Mouse (Mus musculus) CH12.LX (cell line): ENCODE results near the gene Slc7a11. TPM values are rescaled to one million over a fixed set of nuclear protein-coding genes. Genes with fewer than 3 reads are reported as not detected.

Source experiments
- DNase-seq: peaks from one replicate; pipeline ENCODE4 v3.0.0-alpha.2; 2013; ENCODE audit errors: extremely low read depth
- H3K27ac ChIP-seq: 2 replicates; pipeline ENCODE4 v1.5.1; 2012; ENCODE audit warnings: low read depth, mild to moderate bottlenecking, control low read depth, moderate library complexity; ENCODE audit not compliant: insufficient read depth
- H3K27me3 ChIP-seq: replicated peaks from 2 replicates; pipeline ENCODE3; 2012; ENCODE audit warnings: inconsistent platforms
- H3K36me3 ChIP-seq, 2 experiments: replicated peaks in 1 of 2; 2 replicates each; pipeline versions ENCODE3 to v1.6.1; 2012; ENCODE audit warnings: inconsistent platforms in 1 of 2, low read length in 1 of 2, mild to moderate bottlenecking in 1 of 2, mixed read lengths in 1 of 2, moderate library complexity in 1 of 2; ENCODE audit not compliant: control insufficient read depth in 1 of 2, insufficient read depth in 1 of 2
- H3K4me1 ChIP-seq, 2 experiments: 2 replicates each; pipeline ENCODE4 v1.6.1; 2012; ENCODE audit warnings: inconsistent platforms in 1 of 2, moderate library complexity in 1 of 2; ENCODE audit not compliant: insufficient read depth in 2 of 2, control insufficient read depth in 1 of 2
- H3K4me2 ChIP-seq: 2 replicates; pipeline ENCODE4 v1.6.1; 2012; ENCODE audit warnings: low read depth, mild to moderate bottlenecking, control low read depth; ENCODE audit not compliant: poor library complexity, insufficient read depth, severe bottlenecking
- H3K4me3 ChIP-seq, 3 experiments: fragments of 150-350 bp in 1 of 3; sonication (generic) in 1 of 3; replicated peaks in 1 of 3; 2 replicates each; pipeline versions ENCODE3 to v1.5.1; 2011 to 2012; ENCODE audit warnings: low read depth in 2 of 3, low read length in 2 of 3, mild to moderate bottlenecking in 2 of 3, moderate library complexity in 2 of 3, control low read depth in 1 of 3, improper control_type of control experiment in 1 of 3, inconsistent platforms in 1 of 3, mixed read lengths in 1 of 3; ENCODE audit not compliant: poor library complexity in 1 of 3
- H3K79me2 ChIP-seq: replicated peaks from 2 replicates; pipeline ENCODE4 v1.6.1; 2012; ENCODE audit warnings: mild to moderate bottlenecking, moderate library complexity; ENCODE audit not compliant: control insufficient read depth, poor library complexity, insufficient read depth, severe bottlenecking; ENCODE audit errors: extremely low read depth
- H3K9ac ChIP-seq: 2 replicates; pipeline ENCODE4 v1.6.1; 2012; ENCODE audit warnings: low read depth, mild to moderate bottlenecking, control low read depth, moderate library complexity; ENCODE audit not compliant: insufficient read depth
- H3K9me3 ChIP-seq: replicated peaks from 2 replicates; pipeline ENCODE3; 2012; ENCODE audit warnings: low read length, inconsistent platforms, mixed read lengths
- BHLHE40 ChIP-seq: IDR thresholded peaks from 2 replicates; pipeline ENCODE4 v1.6.1; 2011; ENCODE audit warnings: mild to moderate bottlenecking, low read depth, low read length, improper control_type of control experiment
- CHD2 ChIP-seq: IDR thresholded peaks from 2 replicates; pipeline ENCODE4 v1.6.1; 2011; ENCODE audit warnings: low read length, improper control_type of control experiment
- CTCF ChIP-seq, 2 experiments: IDR thresholded peaks in 1 of 2; conservative IDR thresholded peaks in 1 of 2; 2 replicates each; pipeline ENCODE4 v1.5.1; 2011 to 2012; ENCODE audit warnings: low read depth in 2 of 2, low read length in 2 of 2, improper control_type of control experiment in 1 of 2, inconsistent platforms in 1 of 2, mild to moderate bottlenecking in 1 of 2, moderate library complexity in 1 of 2
- E2F4 ChIP-seq: IDR thresholded peaks from 2 replicates; pipeline ENCODE4 v1.6.1; 2011; ENCODE audit warnings: low read depth, low read length, improper control_type of control experiment; ENCODE audit not compliant: insufficient replicate concordance
- ELF1 ChIP-seq: IDR thresholded peaks from 2 replicates; pipeline ENCODE4 v1.6.1; 2014; ENCODE audit warnings: low read depth, mild to moderate bottlenecking, inconsistent platforms, low read length, improper control_type of control experiment
- ETS1 ChIP-seq: conservative IDR thresholded peaks from 2 replicates; pipeline ENCODE4 v1.6.1; 2012; ENCODE audit warnings: low read depth, mild to moderate bottlenecking, inconsistent platforms, low read length, improper control_type of control experiment, moderate library complexity
- GABPA ChIP-seq: IDR thresholded peaks from 2 replicates; pipeline ENCODE4 v1.6.1; 2012; ENCODE audit warnings: low read depth, low read length, improper control_type of control experiment, inconsistent platforms; ENCODE audit not compliant: insufficient replicate concordance
- JUND ChIP-seq: conservative IDR thresholded peaks from 2 replicates; pipeline ENCODE4 v1.6.1; 2011; ENCODE audit warnings: low read depth, low read length, improper control_type of control experiment
- MAFK ChIP-seq: IDR thresholded peaks from 2 replicates; pipeline ENCODE4 v1.6.1; 2011; ENCODE audit warnings: low read length, improper control_type of control experiment; ENCODE audit not compliant: insufficient replicate concordance
- MAZ ChIP-seq: IDR thresholded peaks from 2 replicates; pipeline ENCODE4 v1.6.1; 2012; ENCODE audit warnings: low read depth, mild to moderate bottlenecking, inconsistent platforms, low read length, improper control_type of control experiment, moderate library complexity
- MYC ChIP-seq: IDR thresholded peaks from 2 replicates; pipeline ENCODE4 v1.6.1; 2011; ENCODE audit warnings: low read depth, mild to moderate bottlenecking, improper control_type of control experiment, low read length
- NELFE ChIP-seq: IDR thresholded peaks from 2 replicates; pipeline ENCODE4 v1.6.1; 2011; ENCODE audit warnings: low read depth, low read length, improper control_type of control experiment
- PAX5 ChIP-seq: IDR thresholded peaks from 2 replicates; pipeline ENCODE4 v1.6.1; 2012; ENCODE audit warnings: low read length, inconsistent platforms, mixed read lengths
- POLR2A ChIP-seq: IDR thresholded peaks from 2 replicates; pipeline ENCODE4 v1.6.1; 2011; ENCODE audit warnings: low read depth, mild to moderate bottlenecking, improper control_type of control experiment, low read length
- POLR2AphosphoS2 ChIP-seq: IDR thresholded peaks from 2 replicates; pipeline ENCODE4 v1.6.1; 2011; ENCODE audit warnings: low read depth, low read length, improper control_type of control experiment
- SIN3A ChIP-seq: IDR thresholded peaks from 2 replicates; pipeline ENCODE4 v1.6.1; 2012; ENCODE audit warnings: low read length, improper control_type of control experiment, inconsistent platforms
- TCF12 ChIP-seq: IDR thresholded peaks from 2 replicates; pipeline ENCODE4 v1.6.1; 2014; ENCODE audit warnings: low read depth, mild to moderate bottlenecking, inconsistent platforms, low read length, improper control_type of control experiment
- USF2 ChIP-seq: conservative IDR thresholded peaks from 2 replicates; pipeline ENCODE4 v1.6.1; 2011; ENCODE audit warnings: low read depth, low read length, improper control_type of control experiment
- ZMIZ1 ChIP-seq: IDR thresholded peaks from 2 replicates; pipeline ENCODE4 v1.6.1; 2012; ENCODE audit warnings: low read depth, mild to moderate bottlenecking, inconsistent platforms, low read length, improper control_type of control experiment
- dilution Hi-C: fragments of 300-500 bp; cut with MboI; formaldehyde crosslinking; loops from 2 replicates; pipeline ENCODE4 v1.14.3; 2020; ENCODE audit warnings: low sequenced_read_pairs; ENCODE audit not compliant: extremely low pct_unique_long_range_greater_than_20kb, extremely low pct_ligation_motif_present
- in situ Hi-C: fragments of 300-500 bp; cut with MboI; formaldehyde crosslinking; loops from 3 replicates; pipeline ENCODE4 v1.14.3; 2019; ENCODE audit warnings: low sequenced_read_pairs, low pct_ligation_motif_present, low pct_unique_long_range_greater_than_20kb, mixed read lengths
- polyA plus RNA-seq: library from polyadenylated mRNA; unstranded; fragments of >175 nt; gene quantifications from 2 replicates; pipeline ENCODE4 v1.2.1, GENCODE M21; 2012; ENCODE audit warnings: low read depth; ENCODE audit not compliant: insufficient read length
- total RNA-seq, 2 experiments: library from RNA; depleted of rRNA; stranded (reverse); fragments of 300-350 nt in 1 of 2; fragments of >200 nt in 1 of 2; gene quantifications; 2 replicates each; pipeline ENCODE4 v1.2.3; 2012 to 2014

The Slc7a11 gene
- total and polyA plus RNA-seq, 3 experiments = 0.13 to 0.37 TPM; not detected in 1

GRCm38 (mm10) chr3:49867951-49868584 is 575.3 kb downstream of the Slc7a11 start:
- Histone ChIP-seq H3K79me2 (no peaks in the 10 kb centered on the region), H3K4me2 (no peak overlapping the region), H3K4me1 (no peaks in the 10 kb centered on the region), H3K4me3 (no peak overlapping the region), H3K36me3 (no peaks in the 10 kb centered on the region), H3K27me3 (no peaks in the 10 kb centered on the region), H3K27ac (no peak overlapping the region), H3K9ac (no peak overlapping the region), H3K9me3 (peaks cover 53% of the 10 kb centered on the region)
- dilution Hi-C loops (no loop called here), in situ Hi-C loops (no loop called here)
- no peak for DNase-seq
- TF ChIP-seq MAZ (no peak), MAFK (no peak), BHLHE40 (no peak), TCF12 (no peak), ETS1 (no peak), USF2 (no peak), ELF1 (no peak), MYC (no peak), POLR2AphosphoS2 (no peak), POLR2A (no peak), SIN3A (no peak), CTCF (conservative IDR thresholded peaks at IDR 0.05 in 1 of 2, IDR thresholded peaks at IDR 0.05 in 1 of 2; ENCODE audit: low read depth in 2 of 2, low read length in 2 of 2) (no peak), E2F4 (no peak), CHD2 (no peak), GABPA (no peak), NELFE (no peak), ZMIZ1 (no peak), JUND (no peak)

GRCm38 (mm10) chr3:49867147-49867950 is 576.1 kb downstream of the Slc7a11 start:
- no peaks in the 10 kb centered on the region for H3K36me3 ChIP-seq
- no peak overlapping the region for H3K27ac ChIP-seq
- no peak overlapping the region for H3K9ac ChIP-seq
- H3K79me2 ChIP-seq = no peaks in the 10 kb centered on the region
- H3K4me3 ChIP-seq = no peak overlapping the region
- H3K27me3 ChIP-seq = no peaks in the 10 kb centered on the region
- peaks cover 51% of the 10 kb centered on the region for H3K9me3 ChIP-seq
- H3K4me2 ChIP-seq = no peak overlapping the region
- dilution Hi-C loops (no loop called here), in situ Hi-C loops (no loop called here)
- no peaks in the 10 kb centered on the region for H3K4me1 ChIP-seq
- no peak for DNase-seq
- no peak for TF ChIP-seq PAX5
